Mouse (Mus musculus) testis, postnatal 14 days (tissue): ENCODE results near the gene E330017A01Rik.

Source experiments
- DNase-seq: peaks from one replicate; pipeline ENCODE4 v3.0.0; 2021; ENCODE audit warnings: low spot score

The E330017A01Rik gene

GRCm38 (mm10) chr16:58663021-58663420 is 24.5 kb upstream of the E330017A01Rik start:
- no peak for DNase-seq

DNA sequence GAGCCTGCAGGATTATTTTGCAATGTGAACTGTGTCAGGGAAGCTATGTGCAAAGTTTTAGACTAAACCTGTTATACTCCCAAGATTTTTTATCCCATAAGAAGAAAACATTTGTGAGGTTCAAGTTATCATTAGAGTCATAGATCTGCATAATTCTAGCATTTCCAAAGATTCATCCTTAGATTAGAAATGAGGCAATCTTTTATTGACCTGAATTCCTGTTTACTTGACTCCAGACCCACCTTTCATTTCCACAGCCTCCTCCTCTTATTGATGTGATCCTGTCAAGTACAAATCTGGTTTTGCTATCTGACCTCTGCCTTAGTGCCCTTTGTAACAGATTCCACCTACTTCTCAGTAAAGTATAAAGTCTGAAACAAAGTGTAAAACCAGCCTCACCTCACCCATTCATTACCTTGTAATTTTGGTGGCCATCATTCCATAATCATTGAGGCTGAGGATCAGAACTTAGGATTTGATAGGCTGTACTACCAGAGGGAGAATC is 23.8 kb upstream of the E330017A01Rik start:
- no peak for DNase-seq

- DNase-seq: no peak
Observed at GRCm38 (mm10) chr16:58661826-58662225, 23.3 kb upstream of the E330017A01Rik start.

DNA sequence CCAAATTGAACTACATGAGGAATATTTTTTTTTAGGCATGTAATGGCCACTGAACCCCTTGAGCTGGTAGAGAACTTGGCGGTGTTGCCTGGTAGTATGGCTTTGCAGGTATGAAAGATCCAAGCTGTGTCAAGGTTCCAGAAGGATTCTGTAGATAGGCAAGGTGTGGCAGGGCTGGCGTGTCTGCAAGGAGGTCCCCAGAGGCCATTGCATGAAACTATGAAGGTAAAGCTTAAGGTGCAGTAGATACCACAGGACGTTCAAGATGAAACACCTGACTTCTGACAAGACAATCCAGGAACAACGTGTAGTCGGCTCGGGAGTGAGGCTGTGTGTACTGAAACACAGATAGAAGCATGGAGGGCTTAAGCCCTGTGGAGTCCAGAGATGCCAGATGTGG is 20.1 kb upstream of the E330017A01Rik start:
- no peak for DNase-seq

DNA sequence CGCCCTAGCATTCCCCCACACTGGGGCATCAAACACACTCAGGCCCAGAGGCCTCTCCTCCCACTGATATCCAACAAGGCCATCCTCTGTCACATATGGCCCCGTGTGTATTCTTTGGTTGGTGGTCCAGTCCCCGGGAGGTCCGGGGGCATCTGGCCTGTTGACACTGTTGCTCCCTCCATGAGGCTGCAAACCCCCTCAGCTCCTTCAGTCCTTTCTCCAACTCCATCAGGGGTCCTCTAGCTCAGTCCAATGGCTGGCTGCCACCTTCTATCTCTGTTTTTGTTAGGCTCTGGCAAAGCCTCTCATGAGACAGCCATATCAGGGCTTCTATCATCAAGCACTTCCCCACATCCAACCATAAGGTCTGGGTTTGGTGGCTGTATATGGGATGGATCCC is 18.0 kb upstream of the E330017A01Rik start:
- no peak for DNase-seq

- no peak for DNase-seq
Observed at GRCm38 (mm10) chr16:58655751-58656150, 17.2 kb upstream of the E330017A01Rik start.

DNA sequence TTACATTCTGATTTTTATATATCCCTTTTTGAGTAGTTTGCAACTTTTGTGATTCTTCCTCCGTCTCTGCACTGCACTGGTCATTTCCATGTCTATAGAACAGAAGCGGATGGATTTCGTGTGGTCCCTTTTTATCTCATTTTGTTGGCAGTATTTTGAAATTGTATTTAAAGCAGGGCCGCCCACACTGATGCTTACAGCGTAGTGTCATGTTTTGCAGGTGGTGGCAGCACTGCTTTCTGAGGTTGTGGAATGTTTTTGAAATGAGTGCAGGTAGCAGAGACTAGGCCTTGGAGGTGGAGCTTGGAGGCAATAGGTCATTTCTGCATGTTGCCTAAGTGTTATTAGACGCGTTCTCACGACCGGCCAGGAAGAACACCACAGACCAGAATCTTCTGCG is 11.4 kb upstream of the E330017A01Rik start:
- DNase-seq: no peak

DNA sequence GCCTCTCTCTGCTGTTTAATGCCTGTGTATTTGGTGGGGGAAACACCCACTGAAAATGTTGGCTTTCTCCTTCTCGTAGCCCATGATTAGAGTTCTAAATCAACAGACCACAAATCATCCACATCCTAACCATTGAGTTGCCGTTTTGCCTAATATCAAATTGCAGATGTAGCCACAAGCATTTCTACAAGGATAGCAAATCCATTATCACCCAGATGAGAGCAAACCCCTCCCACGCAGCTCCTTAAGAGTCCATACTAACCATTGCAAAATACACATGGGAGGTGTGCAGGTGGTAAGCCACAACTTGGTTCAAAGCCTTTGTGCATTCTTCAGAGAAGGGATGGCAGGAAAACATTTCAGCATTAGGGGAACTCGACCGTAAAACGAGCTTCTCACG is 523 bp downstream of the E330017A01Rik start:
- DNase-seq: no peak

GRCm38 (mm10) chr16:58637448-58637847 is 1.1 kb downstream of the E330017A01Rik start:
- DNase-seq: no peak

DNA sequence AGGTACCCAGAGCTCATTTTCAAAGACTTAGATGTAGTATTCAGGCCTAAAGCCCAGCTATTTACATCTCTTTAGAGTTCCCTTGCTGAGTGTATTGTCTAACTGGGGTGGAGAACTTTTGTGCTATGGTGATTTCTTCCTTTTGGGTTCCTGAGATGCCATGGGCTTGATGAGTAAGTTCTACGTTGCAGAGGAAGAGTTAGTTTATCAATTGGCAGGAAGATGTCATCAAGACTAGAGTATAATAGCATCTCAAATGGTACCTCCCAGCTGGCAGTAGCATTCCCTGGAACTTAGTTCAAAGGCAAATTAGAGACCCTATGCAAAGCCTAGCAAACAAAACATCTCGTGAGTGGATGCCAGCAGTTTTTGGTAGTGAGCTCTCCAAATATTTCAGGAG is 2.7 kb downstream of the E330017A01Rik start:
- no peak for DNase-seq

DNA sequence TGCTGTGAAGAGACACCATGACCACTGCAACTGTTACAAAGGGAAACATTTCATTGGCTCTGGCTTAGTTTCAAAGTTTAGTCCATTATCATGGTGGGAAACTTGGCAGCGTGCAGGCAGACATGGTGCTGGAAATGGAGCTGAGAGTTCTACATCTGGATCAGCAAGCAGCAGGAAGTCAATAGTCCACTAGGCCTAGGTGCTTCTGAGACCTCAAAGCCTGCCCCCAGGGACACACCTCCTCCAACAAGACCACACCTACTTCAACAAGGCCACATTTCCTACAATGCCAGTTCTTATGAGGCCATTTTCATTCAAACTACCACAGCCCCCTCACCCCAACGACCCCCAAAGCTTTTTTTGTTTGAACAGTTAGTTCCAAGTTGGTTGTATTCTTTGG is 8.8 kb downstream of the E330017A01Rik start:
- no peak for DNase-seq

DNA sequence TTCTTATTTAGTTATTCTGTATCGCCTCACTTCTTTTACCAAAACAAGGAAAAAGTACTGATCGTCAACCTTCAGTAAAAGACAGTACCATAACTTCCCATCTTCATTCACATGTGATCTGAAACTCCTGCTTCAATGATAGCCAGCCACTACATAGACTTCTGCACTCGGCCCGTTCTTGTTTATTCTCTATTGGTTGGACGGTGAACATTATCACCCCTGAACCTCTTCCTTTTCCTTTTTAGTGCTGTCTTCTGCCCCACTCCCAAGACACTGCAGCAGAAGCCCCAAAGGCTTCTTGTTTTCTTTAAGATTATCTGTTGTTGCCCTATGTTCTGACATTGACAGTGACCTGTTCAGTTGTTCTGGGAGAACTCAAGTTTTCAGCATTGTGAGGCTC is 9.6 kb downstream of the E330017A01Rik start:
- no peak for DNase-seq

DNA sequence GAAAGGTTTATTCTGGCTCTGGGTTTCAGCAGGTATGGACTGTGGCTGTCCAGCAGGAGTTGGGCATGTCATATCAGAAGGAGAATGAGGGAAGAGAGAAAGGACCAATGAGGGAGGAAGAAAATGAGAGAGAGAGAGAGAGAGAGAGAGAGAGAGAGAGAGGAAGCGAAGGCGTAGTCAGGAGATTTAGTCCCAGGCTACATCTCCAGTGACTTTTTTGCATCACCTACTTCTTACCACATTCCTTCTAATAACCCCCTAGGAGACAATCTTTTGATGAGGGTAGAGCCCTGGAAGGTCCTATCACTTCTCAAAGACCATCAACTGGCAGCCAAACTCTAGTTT is 10.2 kb downstream of the E330017A01Rik start:
- no peak for DNase-seq

DNA sequence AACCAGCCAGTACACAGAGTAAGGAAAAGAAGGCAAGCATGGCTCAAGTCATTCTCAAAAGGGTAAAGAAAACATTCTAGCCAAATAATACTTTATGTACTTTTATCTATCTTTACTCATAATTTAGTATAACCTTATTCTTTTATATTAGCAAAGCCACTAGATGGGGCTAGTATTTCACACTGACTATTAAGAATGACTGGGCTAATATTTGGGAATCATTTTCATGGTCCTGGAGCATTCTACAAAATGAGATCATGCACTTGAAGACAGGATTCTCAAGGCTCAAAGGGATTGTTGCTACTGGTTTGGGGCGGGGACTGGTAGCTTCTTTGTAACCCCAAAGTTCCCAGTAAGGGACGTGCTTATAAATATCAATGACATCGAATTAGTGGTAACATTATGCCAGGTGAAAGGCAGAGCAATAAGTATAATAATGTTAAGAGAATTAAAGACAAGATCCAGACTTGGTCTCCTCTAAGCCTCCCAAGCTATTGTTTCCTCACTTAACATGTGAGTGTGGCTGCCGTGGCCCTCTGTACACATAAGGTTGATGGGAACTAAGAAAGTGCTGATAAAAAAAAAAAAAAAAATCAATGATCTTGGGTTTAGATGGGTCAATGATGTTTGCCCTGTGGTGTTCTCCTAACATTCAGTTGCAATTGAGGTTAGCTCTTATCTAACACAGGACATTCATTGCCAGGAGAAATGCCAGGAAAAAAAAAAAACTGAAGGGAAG is 10.8 kb downstream of the E330017A01Rik start:
- no peak for DNase-seq

DNA sequence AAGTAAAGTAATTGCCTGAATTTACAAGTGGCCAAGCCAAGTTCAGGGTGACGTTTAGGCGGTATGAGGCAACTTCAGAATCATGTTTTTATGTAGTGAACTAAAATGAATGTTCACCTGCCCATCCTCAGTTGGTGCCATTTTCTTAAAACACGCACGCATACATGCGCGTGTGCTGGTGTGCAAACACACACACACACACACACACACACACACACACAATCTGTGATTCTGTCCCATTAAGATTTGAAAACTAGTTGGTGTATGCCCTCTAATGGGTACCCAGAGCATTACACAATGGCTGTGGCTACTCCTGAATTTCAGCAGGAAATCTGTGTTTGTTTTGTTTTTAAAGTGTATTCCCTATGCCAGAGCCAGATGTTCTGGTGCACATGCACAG is 14.6 kb downstream of the E330017A01Rik start:
- no peak for DNase-seq

DNA sequence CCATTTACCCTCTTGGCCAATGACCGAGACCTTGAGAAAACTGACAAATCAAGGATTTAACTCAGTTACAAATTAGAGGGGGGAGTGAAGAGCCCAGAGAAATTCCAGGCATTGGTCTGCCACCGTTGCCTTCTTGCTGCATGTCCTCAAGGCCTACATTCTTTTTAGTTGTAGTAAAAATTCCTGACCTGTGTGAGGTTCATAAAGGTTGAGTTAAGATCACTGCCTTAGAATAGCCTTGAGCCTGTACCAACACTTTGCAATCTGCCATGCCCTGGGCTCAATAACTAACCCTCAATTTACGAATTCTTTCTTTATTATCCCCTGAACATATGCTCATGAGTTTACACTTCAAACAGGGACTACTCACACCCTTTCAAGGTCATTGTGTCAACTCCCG is 15.4 kb downstream of the E330017A01Rik start:
- no peak for DNase-seq

GRCm38 (mm10) chr16:58622377-58622776 is 16.2 kb downstream of the E330017A01Rik start:
- DNase-seq: no peak

- DNase-seq: no peak
Observed at GRCm38 (mm10) chr16:58617346-58617745, 21.2 kb downstream of the E330017A01Rik start.

DNA sequence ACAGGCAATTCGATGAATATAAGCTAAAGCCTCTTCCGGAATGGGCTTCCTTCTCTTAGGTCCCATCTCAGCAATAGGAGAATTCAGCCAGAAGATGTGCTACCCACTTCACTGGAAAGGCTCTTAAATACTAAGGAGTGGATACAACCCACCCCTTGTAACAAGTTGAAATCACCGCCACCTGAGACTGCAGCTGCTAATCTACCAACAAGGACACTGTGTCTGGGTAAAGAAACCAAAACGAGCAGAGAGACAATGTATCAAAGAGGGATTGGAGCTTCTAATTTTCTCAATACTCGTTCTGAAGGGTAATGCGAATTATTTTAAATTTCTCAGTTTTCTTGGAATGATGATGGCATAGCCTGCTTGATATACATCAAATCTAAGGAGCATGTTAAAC is 21.7 kb downstream of the E330017A01Rik start, which contains the start of gene Gm813:
Gene Gm813 (minus strand): TSS at position 101 of the 400 bp plus-strand sequence.
- DNase-seq: peak; percentile 23

- DNase-seq: no peak
Observed at GRCm38 (mm10) chr16:58612969-58613368, 25.6 kb downstream of the E330017A01Rik start.

GRCm38 (mm10) chr16:58607101-58607500 is 31.4 kb downstream of the E330017A01Rik start:
- DNase-seq: no peak

DNA sequence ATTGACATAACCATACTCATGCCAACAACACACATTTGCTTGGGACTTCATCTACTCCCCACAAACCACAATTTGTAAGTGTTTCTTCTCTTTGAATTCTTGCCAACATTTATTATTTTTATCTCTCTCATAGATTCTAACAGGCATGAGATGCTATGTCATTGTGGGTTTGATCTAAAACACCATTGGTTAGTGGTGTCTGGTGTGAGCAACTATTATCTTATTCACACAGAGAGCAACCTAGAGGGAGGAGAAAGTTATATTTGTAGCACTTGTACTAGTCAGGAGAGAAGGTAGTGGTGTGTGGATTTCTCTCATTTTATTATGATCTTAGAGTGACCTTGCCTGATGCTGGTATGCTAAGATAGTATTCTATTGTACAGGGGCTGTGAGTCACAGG is 33.9 kb downstream of the E330017A01Rik start:
- no peak for DNase-seq

- no peak for DNase-seq
Observed at GRCm38 (mm10) chr16:58603831-58604230, 34.7 kb downstream of the E330017A01Rik start.

- no peak for DNase-seq
Observed at GRCm38 (mm10) chr16:58600846-58601245, 37.7 kb downstream of the E330017A01Rik start.
